Mouse (Mus musculus): Measurements from ENCODE around the gene Hs6st3. TPM values are rescaled to one million over a fixed set of nuclear protein-coding genes. Genes with fewer than 3 reads are reported as not detected.

The Hs6st3 gene
- polyA plus RNA-seq, 1 experiment from 2014 or later, result not detected

- no peak overlapping the region for H3K4me2 ChIP-seq (ENCODE audit: low read depth, low read length)
- H3K36me3 ChIP-seq (ENCODE audit: control insufficient read depth, insufficient read depth, low read length), result no peaks in the 10 kb centered on the region
- ATAC-seq, result no peak
- H3K9me3 ChIP-seq (ENCODE audit: control insufficient read depth, low read length), result no peaks in the 10 kb centered on the region
- H3K27me3 ChIP-seq (replicated peaks; ENCODE audit: control insufficient read depth, insufficient read depth, low read length), result no peaks in the 10 kb centered on the region
- H3K9ac ChIP-seq (ENCODE audit: low read depth, low read length), result no peak overlapping the region
- 0 out of 2 replicates have a peak, but pooled peaks cover 3% of the 10 kb centered on the region for H3K4me1 ChIP-seq (ENCODE audit: control insufficient read depth, insufficient read depth, low read length)
- H3K4me3 ChIP-seq (ENCODE audit: low read length), result no peak overlapping the region
- no peak overlapping the region for H3K27ac ChIP-seq (ENCODE audit: low read length)
- 59% methylated on average over 4 of the region's 4 CpGs for WGBS
Observed at GRCm38 (mm10) chr14:119125840-119126239, 12.3 kb upstream of the Hs6st3 start.

GRCm38 (mm10) chr14:119127330-119127729 lies 10.8 kb upstream of the Hs6st3 start:
- no peak for ATAC-seq
- 95% methylated on average over 2 of the region's 2 CpGs for WGBS

DNA sequence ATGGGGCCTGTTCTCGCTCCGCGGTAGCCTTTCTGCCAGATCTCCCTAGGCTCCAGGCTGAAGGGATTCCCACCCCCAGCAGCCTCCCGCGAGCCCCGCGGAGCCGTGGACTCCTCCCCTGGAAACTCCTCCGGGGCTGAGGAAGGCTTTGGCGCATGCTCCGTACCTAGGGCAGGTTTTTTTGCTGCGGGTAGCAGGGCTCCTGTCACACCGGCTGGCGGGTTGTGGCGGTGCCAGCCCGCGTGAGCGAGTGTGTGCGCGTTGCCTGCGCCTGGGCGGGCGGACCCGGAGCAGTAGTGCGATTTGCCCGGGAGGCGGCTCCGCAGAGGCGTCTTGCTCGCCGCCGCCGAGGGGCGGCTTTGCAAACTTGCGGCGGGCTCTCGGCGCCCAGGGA lies 632 bp upstream of the Hs6st3 start:
- H3K9me3 ChIP-seq (ENCODE audit: control insufficient read depth, low read length), result no peaks in the 10 kb centered on the region
- H3K4me1 ChIP-seq (ENCODE audit: control insufficient read depth, insufficient read depth, low read length), result peaks cover 7% of the 10 kb centered on the region; the same call in 1 of the 2 replicates
- H3K9ac ChIP-seq (ENCODE audit: low read depth, low read length), result peak overlapping the region; percentile 72
- peak overlapping the region; percentile 99 for H3K4me2 ChIP-seq (ENCODE audit: low read depth, low read length)
- H3K36me3 ChIP-seq (ENCODE audit: control insufficient read depth, insufficient read depth, low read length), result no peaks in the 10 kb centered on the region
- H3K4me3 ChIP-seq (ENCODE audit: low read length), result peak overlapping the region; percentile 72
- peak; percentile 90 for ATAC-seq
- H3K27me3 ChIP-seq (replicated peaks; ENCODE audit: control insufficient read depth, insufficient read depth, low read length), result peaks cover 27% of the 10 kb centered on the region
- no peak overlapping the region for H3K27ac ChIP-seq (ENCODE audit: low read length)
- WGBS, result under 1% methylated on average over 38 of the region's 38 CpGs

More at GRCm38 (mm10) chr14:119127330-119127729, 10.8 kb upstream of the Hs6st3 start:
- Histone ChIP-seq H3K4me2 (ENCODE audit: low read depth, low read length) (no peak overlapping the region), H3K9me3 (ENCODE audit: control insufficient read depth, low read length) (peaks cover 4% of the 10 kb centered on the region; the same call in 1 of the 2 replicates), H3K9ac (ENCODE audit: low read depth, low read length) (no peak overlapping the region), H3K4me1 (ENCODE audit: control insufficient read depth, insufficient read depth, low read length) (0 out of 2 replicates have a peak, but pooled peaks cover 3% of the 10 kb centered on the region), H3K36me3 (ENCODE audit: control insufficient read depth, insufficient read depth, low read length) (no peaks in the 10 kb centered on the region), H3K4me3 (ENCODE audit: low read length) (no peak overlapping the region), H3K27ac (ENCODE audit: low read length) (no peak overlapping the region), H3K27me3 (replicated peaks; ENCODE audit: control insufficient read depth, insufficient read depth, low read length) (no peaks in the 10 kb centered on the region)

DNA sequence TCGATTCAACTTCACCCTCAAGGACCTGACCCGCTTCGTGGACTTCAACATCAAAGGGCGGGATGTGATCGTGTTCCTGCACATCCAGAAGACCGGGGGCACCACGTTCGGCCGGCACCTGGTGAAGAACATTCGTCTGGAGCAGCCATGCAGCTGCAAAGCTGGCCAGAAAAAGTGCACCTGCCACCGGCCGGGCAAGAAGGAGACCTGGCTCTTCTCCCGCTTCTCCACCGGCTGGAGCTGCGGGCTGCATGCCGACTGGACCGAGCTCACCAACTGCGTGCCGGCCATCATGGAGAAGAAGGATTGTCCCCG lies 602 bp downstream of the Hs6st3 start:
- H3K27me3 ChIP-seq (replicated peaks; ENCODE audit: control insufficient read depth, insufficient read depth, low read length), result peaks cover 27% of the 10 kb centered on the region
- peak overlapping the region; percentile 72; the same call in 1 of the 2 replicates for H3K9ac ChIP-seq (ENCODE audit: low read depth, low read length)
- WGBS, result 2% methylated on average over 20 of the region's 20 CpGs

DNA sequence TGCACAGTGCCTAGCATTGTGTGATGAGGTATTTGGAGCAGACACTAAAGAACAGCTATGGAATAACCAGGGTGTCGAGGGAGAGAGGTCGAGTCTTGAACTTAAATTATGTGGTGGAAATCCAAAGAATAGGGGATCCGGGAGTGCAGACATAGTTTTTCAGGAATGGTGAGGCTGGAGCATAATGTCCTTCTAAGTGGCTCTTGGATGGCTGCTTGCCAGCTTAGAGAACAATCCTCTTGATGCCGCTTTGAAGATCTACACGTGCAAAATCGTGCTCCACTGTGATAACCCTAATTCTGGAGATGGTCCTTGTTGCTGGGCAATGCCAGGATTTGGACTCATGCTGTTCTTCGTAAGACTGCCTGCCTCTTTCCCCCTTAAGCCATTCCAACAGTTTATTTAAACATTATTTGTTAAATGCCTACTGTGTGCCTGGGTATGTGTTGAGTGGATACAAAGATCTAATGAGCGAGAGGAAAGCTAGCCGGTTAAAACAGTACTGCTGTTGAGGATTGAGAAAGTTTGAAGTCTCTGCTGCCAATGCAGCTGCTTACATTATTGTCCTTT lies 1.3 kb downstream of the Hs6st3 start:
- Histone ChIP-seq H3K9me3 (ENCODE audit: control insufficient read depth, low read length) (no peaks in the 10 kb centered on the region), H3K4me2 (ENCODE audit: low read depth, low read length) (no peak overlapping the region; the same call in 1 of the 2 replicates), H3K4me3 (ENCODE audit: low read length) (no peak overlapping the region), H3K27me3 (replicated peaks; ENCODE audit: control insufficient read depth, insufficient read depth, low read length) (peaks cover 27% of the 10 kb centered on the region), H3K27ac (ENCODE audit: low read length) (no peak overlapping the region), H3K36me3 (ENCODE audit: control insufficient read depth, insufficient read depth, low read length) (no peaks in the 10 kb centered on the region), H3K4me1 (ENCODE audit: control insufficient read depth, insufficient read depth, low read length) (peaks cover 7% of the 10 kb centered on the region; the same call in 1 of the 2 replicates), H3K9ac (ENCODE audit: low read depth, low read length) (no peak overlapping the region)
- 45% methylated on average over 9 of the region's 9 CpGs for WGBS
- ATAC-seq, result no peak

More for the DNA sequence above, 602 bp downstream of the Hs6st3 start:
- Histone ChIP-seq H3K9me3 (ENCODE audit: control insufficient read depth, low read length) (no peaks in the 10 kb centered on the region), H3K4me3 (ENCODE audit: low read length) (peak overlapping the region; percentile 72), H3K36me3 (ENCODE audit: control insufficient read depth, insufficient read depth, low read length) (no peaks in the 10 kb centered on the region), H3K4me1 (ENCODE audit: control insufficient read depth, insufficient read depth, low read length) (peaks cover 7% of the 10 kb centered on the region; the same call in 1 of the 2 replicates), H3K4me2 (ENCODE audit: low read depth, low read length) (peak overlapping the region; percentile 99), H3K27ac (ENCODE audit: low read length) (no peak overlapping the region)
- no peak for ATAC-seq

GRCm38 (mm10) chr14:119153088-119153487 lies 14.9 kb downstream of the Hs6st3 start:
- H3K9me3 ChIP-seq (ENCODE audit: control insufficient read depth, low read length), result peaks cover 11% of the 10 kb centered on the region; the same call in 1 of the 2 replicates
- 73% methylated on average over 2 of the region's 2 CpGs for WGBS
- no peaks in the 10 kb centered on the region for H3K36me3 ChIP-seq (ENCODE audit: control insufficient read depth, insufficient read depth, low read length)
- H3K9ac ChIP-seq (ENCODE audit: low read depth, low read length), result no peak overlapping the region
- no peak for ATAC-seq
- no peaks in the 10 kb centered on the region for H3K27me3 ChIP-seq (replicated peaks; ENCODE audit: control insufficient read depth, insufficient read depth, low read length)
- no peak overlapping the region for H3K27ac ChIP-seq (ENCODE audit: low read length)
- no peak overlapping the region for H3K4me3 ChIP-seq (ENCODE audit: low read length)
- no peaks in the 10 kb centered on the region for H3K4me1 ChIP-seq (ENCODE audit: control insufficient read depth, insufficient read depth, low read length)
- H3K4me2 ChIP-seq (ENCODE audit: low read depth, low read length), result no peak overlapping the region

GRCm38 (mm10) chr14:119193905-119194304 lies 55.8 kb downstream of the Hs6st3 start:
- Histone ChIP-seq H3K4me1 (ENCODE audit: control insufficient read depth, insufficient read depth, low read length) (no peaks in the 10 kb centered on the region), H3K9me3 (ENCODE audit: control insufficient read depth, low read length) (no peaks in the 10 kb centered on the region), H3K27me3 (replicated peaks; ENCODE audit: control insufficient read depth, insufficient read depth, low read length) (no peaks in the 10 kb centered on the region), H3K27ac (ENCODE audit: low read length) (no peak overlapping the region), H3K9ac (ENCODE audit: low read depth, low read length) (no peak overlapping the region), H3K36me3 (ENCODE audit: control insufficient read depth, insufficient read depth, low read length) (no peaks in the 10 kb centered on the region), H3K4me2 (ENCODE audit: low read depth, low read length) (no peak overlapping the region), H3K4me3 (ENCODE audit: low read length) (no peak overlapping the region)
- no peak for ATAC-seq
- 91% methylated on average over 9 of the region's 9 CpGs for WGBS

DNA sequence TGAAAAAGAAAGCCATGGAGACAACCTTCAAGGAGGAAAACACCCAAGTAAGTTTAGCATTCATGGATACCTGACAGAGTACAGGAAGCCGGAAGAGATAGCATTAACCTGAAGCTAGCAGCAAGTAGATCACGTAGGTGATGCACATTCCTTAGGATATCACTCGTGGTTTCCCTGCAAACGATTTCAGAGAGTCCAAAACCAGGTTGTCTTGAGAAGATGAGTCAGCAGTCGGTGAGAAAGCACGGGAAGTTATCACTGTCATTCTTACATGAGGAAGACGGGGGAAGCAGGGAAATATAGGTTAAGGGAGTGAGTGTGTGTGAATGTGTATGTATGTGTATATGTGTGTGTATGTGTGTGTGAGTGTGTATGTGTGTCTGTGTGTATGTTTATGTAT lies 65.4 kb downstream of the Hs6st3 start:
- H3K9me3 ChIP-seq (ENCODE audit: control insufficient read depth, low read length), result no peaks in the 10 kb centered on the region
- H3K36me3 ChIP-seq (ENCODE audit: control insufficient read depth, insufficient read depth, low read length), result no peaks in the 10 kb centered on the region
- H3K27ac ChIP-seq (ENCODE audit: low read length), result no peak overlapping the region
- H3K27me3 ChIP-seq (replicated peaks; ENCODE audit: control insufficient read depth, insufficient read depth, low read length), result no peaks in the 10 kb centered on the region
- no peak for ATAC-seq
- H3K4me1 ChIP-seq (ENCODE audit: control insufficient read depth, insufficient read depth, low read length), result no peaks in the 10 kb centered on the region
- 80% methylated on average over 7 of the region's 7 CpGs for WGBS
- H3K4me3 ChIP-seq (ENCODE audit: low read length), result no peak overlapping the region
- H3K4me2 ChIP-seq (ENCODE audit: low read depth, low read length), result no peak overlapping the region
- no peak overlapping the region for H3K9ac ChIP-seq (ENCODE audit: low read depth, low read length)

DNA sequence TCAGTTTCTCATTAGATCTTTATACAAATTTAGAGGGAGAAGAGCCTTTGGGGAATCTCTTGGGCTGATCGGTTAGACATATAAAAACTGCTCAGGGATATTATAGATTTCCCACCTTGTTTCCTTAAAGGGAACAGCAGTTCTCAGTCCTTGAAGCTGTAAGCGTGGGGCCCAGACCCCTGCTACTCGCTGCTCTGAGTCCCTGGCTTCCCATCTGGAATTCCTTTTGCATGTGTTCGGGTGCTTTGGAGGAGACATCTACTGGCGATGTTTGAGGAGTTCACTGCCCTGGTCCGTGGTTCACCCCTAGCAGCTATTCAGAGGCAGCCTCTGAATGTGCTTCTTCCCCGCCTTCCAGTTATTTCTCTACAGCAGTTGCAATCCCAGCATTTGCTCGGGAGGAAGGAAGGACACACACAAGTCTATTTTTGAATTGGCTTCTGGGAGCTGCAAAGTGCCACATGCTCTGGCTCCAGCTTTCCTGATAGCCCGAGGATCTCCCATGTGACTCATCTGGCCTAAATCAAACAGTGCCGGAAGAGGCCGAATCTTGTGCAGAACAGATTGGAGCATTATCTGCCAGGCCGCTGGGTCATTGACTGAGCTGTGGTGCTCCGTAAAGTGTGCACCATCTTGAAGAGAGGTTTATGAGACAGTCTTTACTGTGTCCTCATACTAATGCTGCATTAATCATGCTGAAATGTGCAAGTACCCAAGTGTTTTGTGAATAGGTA lies 77.6 kb downstream of the Hs6st3 start:
- Histone ChIP-seq H3K36me3 (ENCODE audit: control insufficient read depth, insufficient read depth, low read length) (no peaks in the 10 kb centered on the region), H3K9me3 (ENCODE audit: control insufficient read depth, low read length) (no peaks in the 10 kb centered on the region), H3K9ac (ENCODE audit: low read depth, low read length) (no peak overlapping the region), H3K27ac (ENCODE audit: low read length) (no peak overlapping the region), H3K4me1 (ENCODE audit: control insufficient read depth, insufficient read depth, low read length) (no peaks in the 10 kb centered on the region), H3K4me2 (ENCODE audit: low read depth, low read length) (no peak overlapping the region), H3K4me3 (ENCODE audit: low read length) (no peak overlapping the region), H3K27me3 (replicated peaks; ENCODE audit: control insufficient read depth, insufficient read depth, low read length) (no peaks in the 10 kb centered on the region)
- WGBS, result 64% methylated on average over 13 of the region's 13 CpGs
- ATAC-seq, result no peak

All from intestine, embryonic 16.5 days (tissue).